Mouse (Mus musculus) midbrain, postnatal 0 days (tissue): ENCODE results near the gene Zcwpw1. TPM values are rescaled to one million over a fixed set of nuclear protein-coding genes. Genes with fewer than 3 reads are reported as not detected.
A peak's percentile ranks its signal among the peaks of the same experiment; 100 is the strongest.

Experiments
- ATAC-seq: fragments of 200-750 bp; cut with Nextera tagmentation; 2 replicates; pipeline ENCODE4 v1.8.0; 2017; ENCODE audit warnings: moderate number of reproducible peaks, mild to moderate bottlenecking, moderate TSS enrichment, moderate library complexity; ENCODE audit not compliant: low FRiP score
- DNase-seq: peaks from one replicate; pipeline ENCODE4 v3.0.0-alpha.2; 2015; ENCODE audit warnings: low spot score
- H3K27ac ChIP-seq: fragments of 300-500 bp; sonication (generic); 2 replicates; pipeline ENCODE4 v1.5.1; 2014; ENCODE audit warnings: low read depth, mild to moderate bottlenecking, low read length, mixed read lengths
- H3K27me3 ChIP-seq: fragments of 300-500 bp; sonication (generic); 2 replicates; pipeline ENCODE4 v1.6.1; 2014; ENCODE audit warnings: low read length, control low read depth, mixed read lengths; ENCODE audit not compliant: insufficient read depth
- H3K36me3 ChIP-seq: fragments of 300-500 bp; sonication (generic); 2 replicates; pipeline ENCODE4 v1.6.1; 2014; ENCODE audit warnings: low read length, control low read depth, mixed read lengths; ENCODE audit not compliant: insufficient read depth
- H3K4me1 ChIP-seq: fragments of 300-500 bp; sonication (generic); 2 replicates; pipeline ENCODE4 v1.6.1; 2014; ENCODE audit warnings: mild to moderate bottlenecking, control low read depth, antibody characterized with exemption, low read length, mixed read lengths; ENCODE audit not compliant: insufficient read depth
- H3K4me2 ChIP-seq: fragments of 300-500 bp; sonication (generic); 2 replicates; pipeline ENCODE4 v1.6.1; 2014; ENCODE audit warnings: low read depth, mild to moderate bottlenecking, low read length, mixed read lengths; ENCODE audit not compliant: poor library complexity, severe bottlenecking
- H3K4me3 ChIP-seq: fragments of 300-500 bp; sonication (generic); 2 replicates; pipeline ENCODE4 v1.5.1; 2014; ENCODE audit warnings: low read depth, mild to moderate bottlenecking, low read length, moderate library complexity
- H3K9ac ChIP-seq: fragments of 300-500 bp; sonication (generic); replicated peaks from 2 replicates; pipeline ENCODE4 v1.6.1; 2014; ENCODE audit warnings: mild to moderate bottlenecking, low read length, moderate library complexity, mixed read lengths; ENCODE audit not compliant: poor library complexity, severe bottlenecking
- H3K9me3 ChIP-seq: fragments of 300-500 bp; sonication (generic); 2 replicates; pipeline ENCODE4 v1.6.1; 2016; ENCODE audit warnings: low read length, control low read depth
- CTCF ChIP-seq: IDR thresholded peaks from 2 replicates; pipeline ENCODE4 v1.5.1; 2016; ENCODE audit warnings: antibody characterized with exemption, mild to moderate bottlenecking
- WGBS: fragments of 180-500 bp; shearing (Covaris S2); extraction: QIAGEN DNeasy Blood & Tissue Kit; methylation state at CpG from one replicate; pipeline ENCODE4 v1.1.7; 2014; 5-methylcytosine and 5-hydroxymethylcytosine counted together
- polyA plus RNA-seq: library from polyadenylated mRNA; unstranded; fragments of >200 nt; fragmentation: Nextera tagmentation; extraction: Ambion mirVana; gene quantifications from 2 replicates; pipeline ENCODE4 v1.2.1, GENCODE M21; 2015
- total RNA-seq: library from RNA; depleted of rRNA; stranded (reverse); fragments of >200 nt; gene quantifications from 2 replicates; pipeline ENCODE4 v1.2.3, GENCODE M21; 2014

The Zcwpw1 gene
- total and polyA plus RNA-seq, 2 experiments from 2014 or later: 5.8 to 9.0 TPM

DNA sequence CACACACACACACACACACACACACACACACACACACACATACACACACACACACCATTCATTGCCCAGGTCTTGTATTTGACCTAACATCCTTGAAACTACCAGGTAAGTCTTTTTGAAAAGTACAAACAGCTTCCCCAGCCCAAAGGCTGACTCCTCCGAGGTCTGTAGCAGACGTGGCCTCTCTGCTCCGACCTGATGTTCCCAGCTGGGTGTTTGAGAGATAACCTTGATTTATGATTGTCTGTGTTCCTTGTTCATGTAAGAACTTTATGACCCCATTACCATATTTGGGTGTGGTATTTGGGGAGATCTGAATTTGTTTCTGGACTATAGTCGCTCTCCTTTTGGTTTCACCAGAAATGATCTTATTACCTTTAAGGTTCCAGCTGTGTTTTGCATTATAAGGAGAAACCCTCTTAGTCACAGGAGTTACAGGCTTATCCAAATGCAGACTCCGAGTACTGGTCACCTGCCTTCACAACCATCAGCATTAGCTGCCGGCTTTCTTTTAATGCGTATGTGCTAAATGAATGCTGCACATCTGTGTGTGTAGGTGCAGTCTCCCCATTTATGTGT, 10.2 kb upstream of the Zcwpw1 start:
- Histone ChIP-seq H3K9me3 (no peaks in the 10 kb centered on the region), H3K27ac (no peak overlapping the region), H3K27me3 (no peaks in the 10 kb centered on the region), H3K4me1 (no peaks in the 10 kb centered on the region), H3K36me3 (peaks cover 13% of the 10 kb centered on the region), H3K4me2 (no peak overlapping the region), H3K9ac (no peak overlapping the region), H3K4me3 (no peak overlapping the region)
- TF ChIP-seq CTCF: no peak
- DNase-seq (no peak), ATAC-seq (no peak)
- WGBS: 88% methylated on average over 7 of the region's 7 CpGs

DNA sequence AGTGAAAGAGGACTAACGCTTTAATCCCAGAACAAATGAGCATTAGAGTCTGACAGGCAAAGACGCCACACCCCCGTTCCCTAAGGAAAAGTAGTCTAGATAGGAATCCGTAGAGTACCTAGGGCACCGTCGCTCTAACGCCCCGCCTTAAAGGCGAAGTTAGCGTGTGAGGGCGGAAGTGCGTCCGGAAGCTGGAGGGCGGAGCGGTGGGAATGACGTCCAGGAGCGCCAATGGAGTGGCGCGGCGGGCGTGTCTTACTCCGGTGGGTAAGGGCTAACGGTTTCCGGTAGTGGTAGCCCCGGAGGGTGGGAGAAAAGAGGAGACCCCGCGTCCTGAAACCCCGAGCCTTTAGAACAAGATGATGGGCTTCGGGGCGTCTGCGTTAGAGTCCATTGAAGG, 9.0 kb upstream of the Zcwpw1 start, which contains the start of gene Ppp1r35:
Ppp1r35 (plus strand) TSS at position 215 of the 400 bp plus-strand sequence.
- no peaks in the 10 kb centered on the region for H3K27me3 ChIP-seq
- whole genome bisulfite sequencing: under 1% methylated on average over 31 of the region's 31 CpGs
- H3K36me3 ChIP-seq: peaks cover 26% of the 10 kb centered on the region
- H3K4me1 ChIP-seq: peaks cover 7% of the 10 kb centered on the region; the same call in 1 of the 2 replicates
- peak within 1 kb of the TSS; percentile 84 for H3K4me2 ChIP-seq
- H3K27ac ChIP-seq: peak within 1 kb of the TSS; percentile 94
- ATAC-seq: peak; percentile 93
- peak; percentile 99 for DNase-seq
- H3K9ac ChIP-seq: peak within 1 kb of the TSS; percentile 93
- no peaks in the 10 kb centered on the region for H3K9me3 ChIP-seq
- peak within 1 kb of the TSS; percentile 95 for H3K4me3 ChIP-seq
- peak; percentile 9 for TF ChIP-seq CTCF

DNA sequence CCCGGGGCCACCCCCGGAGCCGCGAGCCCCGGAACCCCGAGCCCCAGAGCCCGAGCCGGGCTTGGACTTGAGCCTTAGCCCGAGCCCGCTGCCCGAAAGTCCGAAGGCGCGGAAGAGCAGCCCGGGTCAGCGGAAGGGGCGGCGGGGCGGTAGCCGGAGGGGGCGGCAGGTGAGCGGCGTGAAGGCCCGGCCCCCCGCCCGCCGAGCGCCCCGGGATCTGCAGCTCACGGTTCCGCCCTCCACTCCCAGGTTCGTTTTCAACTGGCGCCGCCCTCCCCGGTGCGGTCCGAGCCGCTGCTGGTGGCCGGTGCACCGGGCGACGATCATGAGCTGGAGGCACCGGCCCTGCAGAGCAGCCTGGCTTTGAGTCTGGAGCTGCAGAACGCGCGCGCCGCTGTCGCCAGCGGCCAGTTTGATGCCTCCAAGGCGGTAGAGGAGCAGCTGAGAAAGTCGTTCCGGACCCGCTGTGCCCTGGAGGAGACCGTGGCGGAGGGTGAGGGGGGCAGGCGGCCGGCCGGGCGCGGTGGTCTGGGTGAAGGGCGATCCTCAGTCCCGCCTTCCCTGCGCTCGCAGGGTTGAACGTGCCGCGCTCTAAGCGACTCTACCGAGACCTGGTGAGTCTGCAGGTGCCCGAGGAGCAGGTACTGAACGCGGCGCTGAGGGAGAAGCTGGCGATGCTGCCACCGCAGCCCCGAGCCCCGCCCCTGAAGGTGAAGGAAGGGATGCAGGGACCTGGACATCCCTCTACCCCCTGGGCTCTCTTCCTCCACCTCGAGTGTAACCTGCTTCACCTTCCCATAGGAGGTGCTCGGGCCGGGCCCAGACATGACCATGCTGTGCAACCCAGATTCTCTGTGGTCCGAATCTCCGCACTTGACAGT, 8.3 kb upstream of the Zcwpw1 start:
- Histone ChIP-seq H3K9me3 (no peaks in the 10 kb centered on the region), H3K4me1 (peaks cover 14% of the 10 kb centered on the region), H3K4me2 (peak overlapping the region; percentile 84), H3K9ac (peak overlapping the region; percentile 93), H3K27ac (peak overlapping the region; percentile 94), H3K4me3 (peak overlapping the region; percentile 95), H3K36me3 (peaks cover 29% of the 10 kb centered on the region), H3K27me3 (no peaks in the 10 kb centered on the region)
- WGBS: under 1% methylated on average over 71 of the region's 83 CpGs
- peak; percentile 20 for ATAC-seq
- 0 out of 2 replicates have a peak, but pooled peaks have one; percentile 1 for TF ChIP-seq CTCF
- DNase-seq: no peak

DNA sequence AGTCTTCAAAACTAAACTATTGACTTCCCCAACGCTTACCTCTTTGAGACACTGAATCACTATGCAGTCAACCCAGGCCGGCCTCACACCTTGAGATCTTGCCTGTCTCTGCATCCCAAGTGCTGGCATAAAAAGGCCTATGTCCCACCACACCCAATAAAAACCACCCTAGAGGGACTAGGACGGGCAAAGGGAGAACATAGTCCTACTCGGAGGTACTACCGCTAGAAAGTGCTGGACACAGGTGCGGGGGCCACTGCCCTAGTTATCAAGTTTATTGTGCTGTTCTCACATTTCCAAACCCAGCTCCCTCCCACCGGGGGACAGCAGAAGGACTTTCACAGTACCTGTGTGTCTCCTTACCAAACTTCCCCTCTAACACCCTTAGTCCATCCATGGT, 5.9 kb upstream of the Zcwpw1 start:
- H3K27ac ChIP-seq: no peak overlapping the region
- no peak for ATAC-seq
- no peak overlapping the region for H3K4me2 ChIP-seq
- no peak for DNase-seq
- WGBS: 94% methylated on average over 7 of the region's 7 CpGs
- no peaks in the 10 kb centered on the region for H3K27me3 ChIP-seq
- peaks cover 29% of the 10 kb centered on the region for H3K36me3 ChIP-seq
- no peaks in the 10 kb centered on the region for H3K9me3 ChIP-seq
- TF ChIP-seq CTCF: no peak
- no peak overlapping the region for H3K9ac ChIP-seq
- no peak overlapping the region for H3K4me3 ChIP-seq
- peaks cover 22% of the 10 kb centered on the region for H3K4me1 ChIP-seq

DNA sequence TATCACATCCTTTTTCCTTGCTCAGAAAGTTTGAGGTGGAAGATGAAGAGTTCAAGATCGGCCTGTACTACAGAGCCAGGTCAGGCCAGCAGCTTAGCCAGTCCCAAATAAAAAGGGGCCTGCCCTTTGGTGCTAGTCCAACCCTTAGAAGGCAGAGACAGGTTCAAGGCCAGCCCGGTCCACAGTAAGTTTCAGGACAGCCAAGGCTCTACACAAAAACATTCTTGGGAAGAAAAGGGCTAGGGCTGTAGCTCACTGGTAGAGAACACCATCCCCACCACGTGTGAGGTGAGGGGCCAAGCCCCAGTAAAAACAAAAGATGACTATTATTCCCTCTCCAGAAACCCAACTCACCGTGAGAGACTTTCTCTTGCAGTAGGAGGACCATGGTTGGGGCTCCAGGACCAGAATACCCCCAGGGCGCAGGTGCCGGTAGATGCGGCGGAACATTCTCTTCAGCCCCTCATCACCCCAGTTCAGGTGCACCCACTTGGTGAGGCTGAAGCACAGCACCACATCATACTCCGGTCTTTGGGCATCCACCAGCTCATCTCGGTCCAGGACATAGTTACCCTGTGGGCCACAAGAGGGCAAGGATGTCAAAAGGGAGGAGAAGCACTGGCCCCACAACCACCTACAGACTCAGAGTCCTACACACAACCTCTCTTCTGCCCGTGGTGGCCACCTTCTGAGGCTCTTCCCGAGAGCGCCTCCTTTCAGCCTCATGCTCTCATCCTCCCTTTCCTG, 4.6 kb upstream of the Zcwpw1 start:
- Histone ChIP-seq H3K4me3 (no peak overlapping the region), H3K27me3 (no peaks in the 10 kb centered on the region), H3K4me1 (peaks cover 23% of the 10 kb centered on the region), H3K9ac (no peak overlapping the region; the same call in 1 of the 2 replicates), H3K36me3 (peaks cover 29% of the 10 kb centered on the region), H3K27ac (no peak overlapping the region; the same call in 1 of the 2 replicates), H3K4me2 (peak overlapping the region; percentile 77), H3K9me3 (no peaks in the 10 kb centered on the region)
- TF ChIP-seq CTCF: no peak
- DNase-seq: no peak
- no peak for ATAC-seq
- WGBS: 81% methylated on average over 13 of the region's 13 CpGs
